Mouse (Mus musculus) Patski (cell line): Measurements from ENCODE around the gene Far2. TPM values are rescaled to one million over a fixed set of nuclear protein-coding genes. Genes with fewer than 3 reads are reported as not detected.

Source experiments
- ATAC-seq: fragments of 100-300 bp; one replicate; pipeline ENCODE4 v1.8.0; 2021
- CTCF ChIA-PET: fragments of 350-600 bp; sonication (Branson Sonifier 250); formaldehyde crosslinking; loops from one replicate; lab custom pipeline; 2022; ENCODE audit warnings: inconsistent platforms; lab: Charles Lee
- POLR2A ChIA-PET: fragments of 350-600 bp; sonication (Branson Sonifier 250); formaldehyde crosslinking; loops from one replicate; lab custom pipeline; 2022; ENCODE audit warnings: antibody characterized with exemption, inconsistent platforms; lab: Charles Lee
- DNase-seq: peaks from one replicate; pipeline ENCODE4 v3.0.0-alpha.2; 2011; ENCODE audit warnings: low read depth, low spot score
- H3K27me3 ChIP-seq: fragments of 371-371 bp; one replicate; pipeline ENCODE4 v1.5.1; 2021
- CTCF ChIP-seq: fragments of 100-300 bp; IDR thresholded peaks from one replicate; pipeline ENCODE4 v1.5.1; 2021
- in situ Hi-C: fragments of 300-500 bp; cut with MboI; formaldehyde crosslinking; loops from 3 replicates; pipeline ENCODE4 v1.11.1; 2018; ENCODE audit warnings: low pct_unique_long_range_greater_than_20kb, mixed read lengths
- polyA plus RNA-seq: library from polyadenylated mRNA; unstranded; gene quantifications from one replicate; pipeline ENCODE4 v1.2.3, GENCODE M21; 2021

Gene Far2
- polyA plus RNA-seq, 1 experiment from 2014 or later: 1.2 TPM

DNA sequence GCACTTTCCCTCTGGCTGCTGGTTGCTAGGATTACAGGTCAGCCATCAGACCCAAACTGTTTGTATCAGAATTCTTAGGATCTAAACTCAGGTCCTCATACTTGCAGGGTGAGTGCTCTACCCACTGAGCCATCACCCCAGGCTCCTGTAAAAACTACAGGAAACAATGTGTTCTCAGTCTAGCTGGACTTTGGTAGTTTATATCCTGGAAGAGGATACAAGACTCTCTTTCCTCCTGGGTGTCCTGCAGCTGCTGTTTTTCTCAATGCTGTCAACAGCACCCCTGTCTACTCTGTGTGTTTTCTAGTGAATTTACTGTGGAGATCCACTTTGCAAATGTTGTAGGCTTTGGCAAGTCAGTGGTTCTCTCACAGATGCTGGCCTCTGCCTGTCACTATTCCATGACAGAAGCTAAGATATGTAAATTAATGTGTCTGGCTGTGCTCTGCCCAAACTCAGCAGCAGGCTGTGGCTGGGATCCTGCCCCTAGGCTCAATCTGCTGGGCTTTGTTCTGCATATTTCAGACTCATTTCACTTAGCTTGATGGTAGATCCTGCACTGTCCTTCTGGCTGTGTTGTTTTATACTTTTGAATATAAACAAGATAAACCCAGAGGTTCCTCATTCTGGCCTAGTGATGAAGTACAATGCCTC, 27.3 kb downstream of the Far2 start:
- CTCF ChIA-PET: no interaction called here
- TF ChIP-seq CTCF: no peak
- no peaks in the 10 kb centered on the region for H3K27me3 ChIP-seq
- in situ Hi-C loops: no loop called here
- ATAC-seq: no peak
- no peak for DNase-seq
- POLR2A ChIA-PET: no interaction called here

DNA sequence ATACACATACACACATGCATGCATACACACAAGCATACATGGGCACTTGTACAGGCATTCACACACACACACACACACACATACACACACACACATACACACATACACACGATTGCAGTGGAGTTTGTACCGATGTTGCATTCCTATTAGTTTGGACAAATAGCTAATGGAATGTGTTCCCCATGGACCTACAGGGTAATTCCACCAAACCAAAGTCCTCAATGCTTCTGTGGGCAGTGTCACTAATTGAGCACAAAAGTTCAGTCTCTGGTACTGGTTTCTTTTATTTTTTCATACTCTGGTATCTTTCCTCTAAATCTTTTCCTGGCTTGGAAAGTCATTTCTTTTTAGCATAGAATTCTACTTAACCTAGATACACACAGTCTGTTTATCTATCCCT, 36.8 kb downstream of the Far2 start:
- H3K27me3 ChIP-seq: peaks cover 12% of the 10 kb centered on the region
- ChIA-PET POLR2A (no interaction called here), CTCF (no interaction called here)
- ATAC-seq (no peak), DNase-seq (no peak)
- in situ Hi-C loops: no loop called here
- no peak for TF ChIP-seq CTCF

GRCm38 (mm10) chr6:148084403-148084802, 37.3 kb downstream of the Far2 start:
- CTCF ChIA-PET: no interaction called here
- TF ChIP-seq CTCF: no peak
- in situ Hi-C loops: no loop called here
- H3K27me3 ChIP-seq: peaks cover 12% of the 10 kb centered on the region
- ATAC-seq: no peak
- POLR2A ChIA-PET: no interaction called here
- DNase-seq: no peak

- CTCF ChIA-PET: no interaction called here
- peaks cover 10% of the 10 kb centered on the region for H3K27me3 ChIP-seq
- DNase-seq: no peak
- no peak for ATAC-seq
- POLR2A ChIA-PET: no interaction called here
- in situ Hi-C loops: no loop called here
- no peak for TF ChIP-seq CTCF
Measured at GRCm38 (mm10) chr6:148097039-148097438, 50.0 kb downstream of the Far2 start.

- DNase-seq: no peak
- H3K27me3 ChIP-seq: peaks cover 7% of the 10 kb centered on the region
- in situ Hi-C loops: no loop called here
- TF ChIP-seq CTCF: no peak
- CTCF ChIA-PET: no interaction called here
- POLR2A ChIA-PET: no interaction called here
- ATAC-seq: no peak
Measured at GRCm38 (mm10) chr6:148101977-148102376, 54.9 kb downstream of the Far2 start.

GRCm38 (mm10) chr6:148102434-148102833, 55.4 kb downstream of the Far2 start:
- DNase-seq (no peak), ATAC-seq (no peak)
- ChIA-PET POLR2A (no interaction called here), CTCF (no interaction called here)
- TF ChIP-seq CTCF: no peak
- in situ Hi-C loops: no loop called here
- peaks cover 7% of the 10 kb centered on the region for H3K27me3 ChIP-seq

DNA sequence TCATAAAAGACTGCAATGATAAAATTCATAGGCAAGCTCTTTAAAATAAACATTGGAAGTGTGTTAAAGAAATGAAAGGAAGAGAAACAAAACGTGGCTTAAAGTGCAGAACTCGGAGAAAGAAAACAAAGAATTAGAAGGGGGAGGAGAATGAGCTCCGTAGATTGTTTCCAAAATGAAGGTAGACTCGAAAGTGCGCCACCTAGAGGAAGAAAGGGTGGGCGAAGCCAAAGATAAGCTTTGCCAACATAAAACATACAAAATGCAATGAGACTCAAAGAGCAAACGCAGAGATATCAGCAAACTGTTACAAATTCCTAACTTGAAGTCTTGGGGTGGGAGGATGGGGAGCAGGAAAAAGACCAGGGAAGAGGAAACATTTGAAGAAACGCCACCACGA, 57.2 kb downstream of the Far2 start:
- POLR2A ChIA-PET: no interaction called here
- no peak for DNase-seq

DNA sequence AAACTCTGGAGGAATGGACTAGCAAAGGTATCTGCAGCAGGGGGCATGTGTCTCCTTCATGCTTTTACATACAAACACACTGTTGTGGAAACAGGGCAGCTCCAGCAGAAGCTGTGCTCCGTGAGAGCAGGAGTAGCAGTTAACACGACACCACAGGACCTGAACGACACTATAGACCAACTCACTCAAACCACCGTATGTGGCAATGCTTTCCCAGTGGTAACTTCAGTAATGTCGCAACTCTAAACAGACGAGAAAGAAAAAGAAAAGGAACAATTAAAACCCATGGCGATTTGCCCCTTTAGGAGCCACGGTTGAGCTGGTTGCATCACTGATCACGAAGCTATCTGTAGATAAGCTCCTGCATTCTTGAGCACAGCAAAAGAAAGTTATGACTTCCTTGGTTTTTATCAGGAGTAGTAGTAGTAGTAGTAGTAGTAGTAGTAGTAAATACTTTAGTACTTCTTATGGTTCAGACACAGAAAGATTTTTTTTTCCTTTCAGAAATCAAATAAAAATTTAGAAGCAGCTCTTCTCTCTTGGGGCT, 58.7 kb downstream of the Far2 start:
- ATAC-seq: no peak
- ChIA-PET CTCF (no interaction called here), POLR2A (no interaction called here)
- no peak for DNase-seq
- in situ Hi-C loops: no loop called here
- peaks cover 11% of the 10 kb centered on the region for H3K27me3 ChIP-seq
- TF ChIP-seq CTCF: no peak

More for the DNA sequence above, 57.2 kb downstream of the Far2 start:
- in situ Hi-C loops: no loop called here
- ATAC-seq: no peak
- peaks cover 11% of the 10 kb centered on the region for H3K27me3 ChIP-seq
- CTCF ChIA-PET: interaction anchor here (0.9 to 1.2 kb wide), 5 partner anchors 10 to 413 kb away, joined by 3 to 4 read pairs (median 3); no protein-coding TSS in a partner anchor
- peak; percentile 58 for TF ChIP-seq CTCF

- ChIA-PET POLR2A (no interaction called here), CTCF (no interaction called here)
- no peak for ATAC-seq
- DNase-seq: no peak
- in situ Hi-C loops: no loop called here
- TF ChIP-seq CTCF: no peak
- peaks cover 27% of the 10 kb centered on the region for H3K27me3 ChIP-seq
Measured at GRCm38 (mm10) chr6:148108741-148109472, 61.8 kb downstream of the Far2 start.

- CTCF ChIA-PET: no interaction called here
- in situ Hi-C loops: no loop called here
- DNase-seq (no peak), ATAC-seq (no peak)
- no peak for TF ChIP-seq CTCF
- POLR2A ChIA-PET: no interaction called here
- H3K27me3 ChIP-seq: peaks cover 27% of the 10 kb centered on the region
Measured at GRCm38 (mm10) chr6:148110996-148111633, 64.1 kb downstream of the Far2 start.

- CTCF ChIA-PET: interaction anchor here (1.2 kb wide), 1 partner anchor 12 kb away, joined by 4 read pairs; no protein-coding TSS in a partner anchor
- DNase-seq: no peak
- TF ChIP-seq CTCF: no peak
- peaks cover 20% of the 10 kb centered on the region for H3K27me3 ChIP-seq
- POLR2A ChIA-PET: no interaction called here
- no peak for ATAC-seq
- in situ Hi-C loops: no loop called here
Measured at GRCm38 (mm10) chr6:148116371-148116770, 69.3 kb downstream of the Far2 start.
